Mouse (Mus musculus) midbrain, embryonic 14.5 days (tissue): ENCODE results near the gene Mbnl2. TPM values are rescaled to one million over a fixed set of nuclear protein-coding genes. Genes with fewer than 3 reads are reported as not detected.

Source experiments
- ATAC-seq: fragments of 200-750 bp; cut with Nextera tagmentation; 2 replicates; pipeline ENCODE4 v1.8.0; 2017; ENCODE audit warnings: moderate number of reproducible peaks, moderate library complexity; ENCODE audit not compliant: low FRiP score, low TSS enrichment
- DNase-seq: peaks from one replicate; pipeline ENCODE4 v3.0.0-alpha.2; 2015
- H3K27ac ChIP-seq: fragments of 300-500 bp; sonication (generic); replicated peaks from 2 replicates; pipeline ENCODE4 v1.5.1; 2014; ENCODE audit warnings: mild to moderate bottlenecking, low read depth, low read length, moderate library complexity
- H3K27me3 ChIP-seq: fragments of 300-500 bp; sonication (generic); 2 replicates; pipeline ENCODE4 v1.6.1; 2014; ENCODE audit warnings: low read length, control low read depth, mixed read lengths; ENCODE audit not compliant: control insufficient read depth, insufficient read depth
- H3K36me3 ChIP-seq: fragments of 300-500 bp; sonication (generic); 2 replicates; pipeline ENCODE4 v1.6.1; 2014; ENCODE audit warnings: low read length, control low read depth; ENCODE audit not compliant: control insufficient read depth, insufficient read depth
- H3K4me1 ChIP-seq: fragments of 300-500 bp; sonication (generic); 2 replicates; pipeline ENCODE4 v1.6.1; 2014; ENCODE audit warnings: mild to moderate bottlenecking, antibody characterized with exemption, low read length, control low read depth; ENCODE audit not compliant: control insufficient read depth, insufficient read depth
- H3K4me2 ChIP-seq: fragments of 300-500 bp; sonication (generic); 2 replicates; pipeline ENCODE4 v1.6.1; 2014; ENCODE audit warnings: mild to moderate bottlenecking, low read length, moderate library complexity
- H3K4me3 ChIP-seq: fragments of 300-500 bp; sonication (generic); replicated peaks from 2 replicates; pipeline ENCODE4 v1.5.1; 2014; ENCODE audit warnings: low read depth, low read length
- H3K9ac ChIP-seq: fragments of 300-500 bp; sonication (generic); replicated peaks from 2 replicates; pipeline ENCODE4 v1.6.1; 2014; ENCODE audit warnings: mild to moderate bottlenecking, low read length, moderate library complexity
- H3K9me3 ChIP-seq: fragments of 300-500 bp; sonication (generic); 2 replicates; pipeline ENCODE4 v1.6.1; 2016; ENCODE audit warnings: low read length, control low read depth, mixed read lengths; ENCODE audit not compliant: control insufficient read depth
- WGBS: fragments of 180-500 bp; shearing (Covaris S2); extraction: QIAGEN DNeasy Blood & Tissue Kit; methylation state at CpG from one replicate; pipeline ENCODE4 v1.1.7; 2014; 5-methylcytosine and 5-hydroxymethylcytosine counted together
- polyA plus RNA-seq: library from polyadenylated mRNA; unstranded; fragments of >200 nt; fragmentation: Nextera tagmentation; extraction: Ambion mirVana; gene quantifications from 2 replicates; pipeline ENCODE4 v1.2.1, GENCODE M21; 2014

Mbnl2 gene
- polyA plus RNA-seq, 1 experiment from 2014 or later, result 22.5 TPM

GRCm38 (mm10) chr14:120289528-120289927 lies 14.1 kb downstream of the Mbnl2 start:
- Histone ChIP-seq H3K36me3 (no peaks in the 10 kb centered on the region), H3K4me3 (no peak overlapping the region), H3K4me2 (no peak overlapping the region), H3K9ac (no peak overlapping the region), H3K27me3 (no peaks in the 10 kb centered on the region), H3K4me1 (peaks cover 10% of the 10 kb centered on the region; the same call in 1 of the 2 replicates), H3K9me3 (no peaks in the 10 kb centered on the region), H3K27ac (no peak overlapping the region)
- DNase-seq, result no peak
- WGBS, result 91% methylated on average over 7 of the region's 7 CpGs
- no peak for ATAC-seq

DNA sequence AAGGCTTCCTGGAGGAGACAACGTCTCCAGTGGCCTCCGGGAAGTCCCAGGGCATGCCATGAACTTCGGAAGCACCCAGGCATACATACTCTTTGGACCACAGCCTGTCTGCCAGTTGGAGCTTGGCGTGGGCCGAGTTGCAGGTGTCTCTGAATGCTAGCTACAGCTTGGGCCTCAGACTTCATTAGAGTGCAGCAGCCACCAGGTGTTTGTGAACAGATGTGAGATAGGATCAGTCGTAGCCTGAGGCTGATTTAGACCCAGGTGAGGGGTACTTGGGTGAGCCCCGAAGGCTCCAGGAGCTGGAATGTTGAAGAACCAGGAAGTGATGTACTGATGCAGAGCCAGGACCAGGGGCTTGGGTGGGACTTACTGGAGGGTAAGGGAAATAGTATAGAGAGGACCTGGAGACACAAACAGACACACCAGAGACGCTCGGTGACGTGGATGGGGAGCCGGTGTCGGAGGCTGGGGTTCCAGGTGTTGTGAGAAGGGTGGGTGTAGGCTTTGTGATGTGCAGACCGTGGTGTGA lies 15.8 kb downstream of the Mbnl2 start:
- WGBS, result 95% methylated on average over 13 of the region's 13 CpGs
- ATAC-seq (no peak), DNase-seq (no peak)
- Histone ChIP-seq H3K36me3 (no peaks in the 10 kb centered on the region), H3K27me3 (no peaks in the 10 kb centered on the region), H3K4me3 (no peak overlapping the region), H3K4me2 (no peak overlapping the region), H3K9me3 (no peaks in the 10 kb centered on the region), H3K9ac (no peak overlapping the region), H3K4me1 (peaks cover 10% of the 10 kb centered on the region; the same call in 1 of the 2 replicates), H3K27ac (no peak overlapping the region)

DNA sequence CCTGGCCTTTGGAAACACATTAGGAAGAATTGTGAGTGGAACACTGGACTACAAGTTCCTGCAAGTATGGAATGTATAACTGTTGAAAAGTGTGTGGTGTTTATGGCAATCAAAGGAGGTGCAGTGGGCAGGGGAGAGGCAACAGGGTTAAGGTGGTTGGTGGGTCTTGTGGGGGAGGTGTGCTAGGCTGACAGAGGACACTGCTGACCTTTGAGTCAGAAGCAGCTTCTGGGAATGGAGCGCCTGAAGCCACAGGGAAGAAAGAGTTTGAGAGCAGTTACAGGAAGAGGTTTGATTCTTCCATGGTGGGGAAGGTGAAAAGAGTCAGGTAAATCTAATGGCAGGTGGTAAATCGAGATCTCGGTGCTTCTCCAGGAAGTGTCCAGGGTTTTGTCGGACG lies 16.7 kb downstream of the Mbnl2 start:
- no peak for DNase-seq

GRCm38 (mm10) chr14:120292617-120293195 lies 17.2 kb downstream of the Mbnl2 start:
- ATAC-seq (no peak), DNase-seq (no peak)
- Histone ChIP-seq H3K4me1 (no peaks in the 10 kb centered on the region), H3K27me3 (no peaks in the 10 kb centered on the region), H3K4me2 (no peak overlapping the region), H3K9ac (no peak overlapping the region), H3K4me3 (no peak overlapping the region), H3K9me3 (no peaks in the 10 kb centered on the region), H3K36me3 (no peaks in the 10 kb centered on the region), H3K27ac (no peak overlapping the region)
- WGBS, result 61% methylated on average over 6 of the region's 6 CpGs

More for the DNA sequence above, 16.7 kb downstream of the Mbnl2 start:
- H3K27ac ChIP-seq, result no peak overlapping the region
- H3K4me3 ChIP-seq, result no peak overlapping the region
- no peak for ATAC-seq
- H3K4me2 ChIP-seq, result no peak overlapping the region
- no peaks in the 10 kb centered on the region for H3K9me3 ChIP-seq
- H3K4me1 ChIP-seq, result peaks cover 3% of the 10 kb centered on the region; the same call in 1 of the 2 replicates
- 93% methylated on average over 5 of the region's 5 CpGs for WGBS
- no peaks in the 10 kb centered on the region for H3K36me3 ChIP-seq
- no peak overlapping the region for H3K9ac ChIP-seq
- no peaks in the 10 kb centered on the region for H3K27me3 ChIP-seq

DNA sequence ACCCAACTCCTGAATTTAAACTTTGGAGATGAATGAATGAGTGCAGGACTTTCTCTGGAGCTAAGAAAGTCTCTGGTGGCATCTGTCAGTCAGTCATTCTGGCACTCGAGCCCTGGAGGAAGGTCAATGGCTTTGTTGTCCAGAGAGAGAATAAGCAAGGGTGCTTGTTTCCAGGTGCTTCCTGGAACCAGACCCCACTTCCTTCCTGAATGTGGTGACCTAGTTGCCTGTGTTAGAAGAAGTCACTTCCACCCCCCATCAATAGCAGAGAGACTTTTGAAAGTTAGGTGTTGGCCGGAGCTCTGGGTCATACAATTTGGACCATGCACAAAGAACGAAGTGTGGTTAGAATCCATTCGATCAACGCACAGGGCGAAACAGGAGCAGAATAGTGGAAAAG lies 19.0 kb downstream of the Mbnl2 start:
- Histone ChIP-seq H3K9me3 (no peaks in the 10 kb centered on the region), H3K27ac (no peak overlapping the region), H3K4me2 (no peak overlapping the region), H3K4me1 (no peaks in the 10 kb centered on the region), H3K36me3 (no peaks in the 10 kb centered on the region), H3K4me3 (no peak overlapping the region), H3K9ac (no peak overlapping the region), H3K27me3 (no peaks in the 10 kb centered on the region)
- DNase-seq (no peak), ATAC-seq (no peak)
- 91% methylated on average over 6 of the region's 6 CpGs for WGBS

DNA sequence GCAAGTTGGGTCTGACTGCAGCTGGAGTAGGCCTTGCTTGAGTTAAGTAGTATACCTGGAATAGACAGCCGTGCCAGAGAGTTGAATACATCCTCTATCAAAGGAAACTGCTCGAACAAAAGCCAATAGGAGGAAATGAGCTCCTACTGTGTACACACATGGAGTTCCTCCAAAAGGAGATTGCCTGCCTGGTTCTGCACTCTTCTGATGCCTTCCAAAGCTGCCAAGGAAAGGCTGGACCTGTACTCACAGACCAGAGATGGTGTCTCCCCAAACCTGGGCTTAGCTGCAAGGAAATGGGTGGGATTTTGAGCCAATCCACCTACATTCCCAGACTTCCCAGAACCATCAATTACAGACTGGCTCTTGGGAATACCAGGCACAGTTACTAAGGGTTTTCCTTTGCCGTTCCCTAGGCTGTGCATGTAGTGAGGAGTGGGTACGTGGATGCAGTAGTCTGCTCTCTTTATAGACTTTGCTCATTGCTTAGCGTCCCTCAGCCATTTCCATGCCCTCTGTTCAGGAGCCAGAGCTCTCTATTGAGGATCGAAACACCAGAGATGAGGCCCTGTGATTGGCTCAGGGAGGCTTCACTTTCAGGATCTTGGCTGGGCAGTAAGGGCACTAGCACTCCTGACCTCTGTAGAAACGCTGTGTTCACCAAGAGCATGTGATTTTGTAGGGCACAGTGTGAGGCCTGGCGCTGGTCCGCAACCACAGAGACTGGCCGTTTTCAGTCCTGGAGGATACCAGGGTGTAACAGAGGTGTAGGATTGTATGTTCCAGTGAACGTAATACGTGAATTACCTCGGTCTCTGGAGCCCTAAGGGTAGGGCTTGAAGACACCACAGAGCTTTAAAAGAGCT lies 20.1 kb downstream of the Mbnl2 start:
- no peaks in the 10 kb centered on the region for H3K27me3 ChIP-seq
- H3K9me3 ChIP-seq, result no peaks in the 10 kb centered on the region
- H3K36me3 ChIP-seq, result no peaks in the 10 kb centered on the region
- H3K4me3 ChIP-seq, result no peak overlapping the region
- H3K4me1 ChIP-seq, result no peaks in the 10 kb centered on the region
- ATAC-seq (no peak), DNase-seq (no peak)
- WGBS, result 89% methylated on average over 13 of the region's 13 CpGs
- H3K27ac ChIP-seq, result 0 out of 2 replicates have a peak overlapping the region, but pooled peaks have one; percentile 5
- H3K4me2 ChIP-seq, result no peak overlapping the region
- H3K9ac ChIP-seq, result no peak overlapping the region

DNA sequence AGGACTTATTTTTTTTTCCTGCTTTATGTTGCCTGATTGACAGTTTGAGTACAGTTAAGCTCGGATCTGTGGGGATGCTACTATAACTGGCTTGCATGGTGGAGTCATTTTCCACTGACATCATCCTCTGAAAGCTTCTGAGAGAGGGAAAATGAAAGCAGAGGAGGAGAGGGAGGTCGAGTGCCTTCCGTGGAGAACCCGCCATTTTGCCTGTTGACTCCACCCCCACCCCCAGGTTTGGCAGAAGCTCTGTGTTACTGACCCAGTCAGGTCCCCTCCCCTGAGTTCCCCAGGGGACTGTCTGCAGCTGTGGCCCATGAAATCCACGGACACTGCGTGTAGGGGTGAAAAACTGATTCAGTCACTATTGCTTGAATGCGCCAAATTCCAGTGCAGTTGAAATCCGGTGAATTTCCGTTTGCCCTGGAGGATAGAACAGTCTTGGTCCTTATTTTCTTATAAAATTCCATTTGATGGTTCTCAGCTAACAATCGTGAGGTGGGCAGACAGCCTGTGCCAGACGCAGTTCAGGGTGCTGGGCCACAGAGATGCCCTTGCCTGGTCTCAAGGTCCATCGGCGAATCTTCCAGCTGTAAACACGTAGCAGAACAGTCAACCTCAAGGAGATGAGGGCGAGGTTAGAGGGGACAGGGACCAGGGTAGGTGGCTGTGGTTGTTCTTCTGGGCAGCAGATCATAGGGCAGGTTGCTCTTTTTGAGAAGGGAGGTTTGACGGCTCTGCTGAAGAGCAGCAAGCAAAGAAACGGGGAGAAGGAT lies 20.9 kb downstream of the Mbnl2 start:
- no peaks in the 10 kb centered on the region for H3K27me3 ChIP-seq
- no peak overlapping the region for H3K9ac ChIP-seq
- no peaks in the 10 kb centered on the region for H3K4me1 ChIP-seq
- 84% methylated on average over 17 of the region's 17 CpGs for WGBS
- no peak for DNase-seq
- no peak for ATAC-seq
- no peaks in the 10 kb centered on the region for H3K9me3 ChIP-seq
- H3K36me3 ChIP-seq, result no peaks in the 10 kb centered on the region
- H3K27ac ChIP-seq, result no peak overlapping the region
- no peak overlapping the region for H3K4me3 ChIP-seq
- no peak overlapping the region for H3K4me2 ChIP-seq

DNA sequence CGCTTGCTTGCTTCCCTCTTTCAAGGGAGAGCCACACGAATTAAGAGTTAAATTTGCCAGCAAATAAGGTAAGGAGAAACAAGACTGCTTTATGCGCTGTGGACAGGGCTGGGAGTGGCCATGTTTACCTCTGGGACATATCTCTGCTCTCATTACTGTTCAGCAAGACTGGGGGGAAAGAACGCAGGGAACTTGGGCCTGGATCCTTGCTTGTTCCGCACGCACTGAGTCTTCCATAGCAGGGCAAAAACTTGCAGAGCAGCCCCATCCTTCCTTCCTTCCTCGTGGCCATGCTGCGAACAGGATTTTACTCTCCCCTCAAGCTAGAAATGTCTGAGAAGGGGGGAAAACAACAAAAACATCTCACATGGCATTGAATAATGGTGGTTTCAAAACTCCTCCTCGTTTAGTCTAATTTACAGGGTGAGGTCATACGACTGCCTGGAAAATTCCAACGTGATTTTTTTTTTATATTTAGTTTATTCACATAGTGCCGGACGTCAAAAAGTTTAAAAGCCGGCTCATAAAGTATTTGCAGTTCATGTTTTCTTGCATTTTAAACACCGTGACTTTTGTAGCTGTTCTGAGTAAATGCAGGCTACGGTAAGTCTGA lies 21.8 kb downstream of the Mbnl2 start:
- H3K36me3 ChIP-seq, result no peaks in the 10 kb centered on the region
- H3K27me3 ChIP-seq, result no peaks in the 10 kb centered on the region
- ATAC-seq, result no peak
- no peak overlapping the region; the same call in 1 of the 2 replicates for H3K27ac ChIP-seq
- H3K9ac ChIP-seq, result no peak overlapping the region
- WGBS, result 74% methylated on average over 16 of the region's 16 CpGs
- no peaks in the 10 kb centered on the region for H3K4me1 ChIP-seq
- no peak for DNase-seq
- no peak overlapping the region for H3K4me2 ChIP-seq
- no peaks in the 10 kb centered on the region for H3K9me3 ChIP-seq
- H3K4me3 ChIP-seq, result no peak overlapping the region
